Mouse (Mus musculus): ENCODE data around the gene Fbxl8. TPM values are rescaled to one million over a fixed set of nuclear protein-coding genes. Genes with fewer than 3 reads are reported as not detected.
A peak's percentile ranks its signal among the peaks of the same experiment; 100 is the strongest.
"Not testable (repeated sequence)": the region's sequence is repeated elsewhere in the genome, so short reads cannot be mapped to it uniquely, and the experiment has no call there.

Fbxl8 gene
- 0.83 and 0.96 TPM in 2 replicates for polyA plus RNA-seq (2015; fragmentation: Nextera tagmentation; extraction: Ambion mirVana)

DNA sequence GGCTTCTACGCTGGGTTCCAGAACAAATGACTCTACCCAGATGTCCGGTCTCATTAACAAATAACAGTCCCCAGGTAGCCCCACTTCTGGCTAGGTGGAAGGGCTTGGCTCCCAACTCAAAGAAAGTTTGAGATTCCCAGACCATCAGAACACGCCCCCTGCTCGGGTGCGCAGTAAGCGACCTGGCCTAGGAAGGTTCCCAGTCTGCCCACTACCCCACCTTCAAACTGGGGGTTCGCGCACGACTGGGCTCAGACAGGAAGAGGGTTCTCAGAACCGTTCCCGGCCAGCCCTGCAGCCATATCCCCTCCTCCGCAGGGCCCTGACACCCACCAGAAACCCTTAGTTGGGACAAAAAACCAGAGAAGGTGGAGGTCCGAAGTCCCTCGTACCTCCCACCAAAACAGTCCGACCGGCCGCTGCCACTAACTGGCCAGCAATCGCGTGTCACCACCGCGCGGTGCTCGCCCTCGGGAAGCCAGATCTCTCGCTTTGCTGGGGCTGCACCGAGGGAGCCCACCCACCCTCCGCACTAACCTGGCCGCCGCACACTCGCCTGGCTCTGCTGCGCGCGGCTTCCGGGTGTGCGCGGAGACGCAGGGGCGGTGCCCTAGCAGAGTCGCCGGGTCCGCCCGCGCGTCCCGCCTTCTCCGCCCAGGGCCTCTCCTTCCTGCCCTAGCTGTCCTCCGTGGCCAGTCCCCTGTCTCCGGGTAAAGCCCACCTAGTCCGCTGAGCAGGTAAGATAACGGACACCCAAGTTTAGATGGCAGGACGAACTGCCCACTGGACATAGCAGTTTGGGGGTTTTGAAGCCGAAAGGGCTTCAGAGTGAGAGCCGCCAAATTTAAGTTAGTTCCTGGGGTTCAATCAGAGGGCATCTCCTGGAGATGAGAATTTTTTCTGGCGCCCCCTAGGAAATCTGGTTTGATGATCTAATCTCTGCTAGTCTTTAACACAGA lies at the start of gene Fbxl8, which contains the start of gene Tradd:
TSS of gene Fbxl8 (plus strand) at position 625 of the 959 bp plus-strand sequence.
TSS of gene Tradd (minus strand) at position 586 of the 959 bp plus-strand sequence.
- Histone ChIP-seq H3K9me3 (ENCODE audit: control insufficient read depth, low read length) (peaks cover 5% of the 10 kb centered on the region), H3K4me3 (replicated peaks; ENCODE audit: low read length) (peak within 1 kb of the TSS; percentile 73), H3K36me3 (ENCODE audit: control insufficient read depth, insufficient read depth) (no peaks in the 10 kb centered on the region), H3K27me3 (replicated peaks; ENCODE audit: control insufficient read depth, insufficient read depth, low read length) (peaks cover 78% of the 10 kb centered on the region), H3K27ac (ENCODE audit: low read length) (no peak within 1 kb of the TSS), H3K4me1 (replicated peaks; ENCODE audit: control insufficient read depth, insufficient read depth, low read length) (peaks cover 29% of the 10 kb centered on the region), H3K4me2 (ENCODE audit: low read length) (peak within 1 kb of the TSS; percentile 89), H3K9ac (replicated peaks; ENCODE audit: low read depth, low read length) (peak within 1 kb of the TSS; percentile 73)
- under 1% methylated on average over 48 of the region's 54 CpGs for WGBS
- peak; percentile 34 for ATAC-seq

DNA sequence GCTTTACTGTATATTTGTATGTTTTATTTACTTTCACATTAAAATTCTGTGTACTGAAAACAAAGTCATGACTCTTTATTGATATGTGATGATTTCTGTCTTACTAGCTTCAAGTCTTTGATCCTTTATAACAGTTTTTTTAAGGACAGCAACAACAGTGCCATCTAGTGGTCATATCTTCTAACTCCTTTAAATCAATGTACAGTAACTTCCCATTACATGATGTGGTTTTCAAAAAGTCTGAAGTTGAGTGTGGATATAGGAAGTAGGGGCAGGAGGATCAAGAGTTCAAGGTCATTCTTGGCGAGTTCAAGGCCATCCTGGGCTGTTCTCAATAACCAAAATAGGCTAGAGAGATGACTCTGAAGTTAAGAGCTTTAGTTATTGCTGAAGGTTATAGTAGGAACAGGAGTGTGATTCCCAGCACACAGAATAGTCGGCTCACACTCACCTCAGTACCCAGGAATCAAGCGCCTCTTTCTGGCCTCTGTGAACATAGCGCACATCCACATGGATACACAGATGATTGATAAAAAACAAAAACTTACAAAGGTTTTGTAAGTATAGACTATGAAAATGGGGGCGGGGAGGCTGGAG lies 46.4 kb upstream of the Fbxl8 start:
- Histone ChIP-seq H3K27ac (ENCODE audit: low read length) (no peak overlapping the region), H3K4me2 (ENCODE audit: low read length) (no peak overlapping the region), H3K9ac (replicated peaks; ENCODE audit: low read depth, low read length) (no peak overlapping the region), H3K4me1 (replicated peaks; ENCODE audit: control insufficient read depth, insufficient read depth, low read length) (no peaks in the 10 kb centered on the region), H3K4me3 (replicated peaks; ENCODE audit: low read length) (no peak overlapping the region), H3K9me3 (ENCODE audit: control insufficient read depth, low read length) (no peaks in the 10 kb centered on the region), H3K36me3 (ENCODE audit: control insufficient read depth, insufficient read depth) (no peaks in the 10 kb centered on the region), H3K27me3 (replicated peaks; ENCODE audit: control insufficient read depth, insufficient read depth, low read length) (no peaks in the 10 kb centered on the region)
- WGBS = 83% methylated on average over 5 of the region's 5 CpGs
- peak; percentile 36; the same call in 1 of the 2 replicates for ATAC-seq

DNA sequence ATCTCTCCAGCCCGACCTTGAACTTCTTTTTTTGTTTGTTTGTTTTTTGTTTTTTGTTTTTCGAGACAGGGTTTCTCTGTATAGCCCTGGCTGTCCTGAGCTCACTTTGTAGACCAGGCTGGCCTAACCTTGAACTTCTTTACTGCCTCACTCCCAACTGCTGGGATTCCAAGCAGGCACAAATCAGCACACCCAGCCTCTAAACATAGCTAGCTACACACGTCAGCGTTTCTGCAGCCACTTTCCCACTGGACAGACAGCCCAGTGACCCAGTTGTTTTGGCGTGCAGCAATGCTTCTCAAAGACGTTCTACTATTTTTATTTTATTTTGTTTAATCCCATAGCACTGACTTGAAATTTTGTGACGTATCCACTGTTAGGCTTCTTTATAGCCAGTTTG lies 40.6 kb upstream of the Fbxl8 start:
- no peaks in the 10 kb centered on the region for H3K27me3 ChIP-seq (replicated peaks; ENCODE audit: control insufficient read depth, insufficient read depth, low read length)
- H3K4me3 ChIP-seq (replicated peaks; ENCODE audit: low read length) = no peak overlapping the region
- H3K4me2 ChIP-seq (ENCODE audit: low read length) = no peak overlapping the region
- H3K9ac ChIP-seq (replicated peaks; ENCODE audit: low read depth, low read length) = no peak overlapping the region
- H3K27ac ChIP-seq (ENCODE audit: low read length) = no peak overlapping the region
- H3K36me3 ChIP-seq (ENCODE audit: control insufficient read depth, insufficient read depth) = no peaks in the 10 kb centered on the region
- peaks cover 17% of the 10 kb centered on the region for H3K4me1 ChIP-seq (replicated peaks; ENCODE audit: control insufficient read depth, insufficient read depth, low read length)
- H3K9me3 ChIP-seq (ENCODE audit: control insufficient read depth, low read length) = no peaks in the 10 kb centered on the region
- WGBS = 79% methylated on average over 7 of the region's 7 CpGs
- no peak for ATAC-seq

DNA sequence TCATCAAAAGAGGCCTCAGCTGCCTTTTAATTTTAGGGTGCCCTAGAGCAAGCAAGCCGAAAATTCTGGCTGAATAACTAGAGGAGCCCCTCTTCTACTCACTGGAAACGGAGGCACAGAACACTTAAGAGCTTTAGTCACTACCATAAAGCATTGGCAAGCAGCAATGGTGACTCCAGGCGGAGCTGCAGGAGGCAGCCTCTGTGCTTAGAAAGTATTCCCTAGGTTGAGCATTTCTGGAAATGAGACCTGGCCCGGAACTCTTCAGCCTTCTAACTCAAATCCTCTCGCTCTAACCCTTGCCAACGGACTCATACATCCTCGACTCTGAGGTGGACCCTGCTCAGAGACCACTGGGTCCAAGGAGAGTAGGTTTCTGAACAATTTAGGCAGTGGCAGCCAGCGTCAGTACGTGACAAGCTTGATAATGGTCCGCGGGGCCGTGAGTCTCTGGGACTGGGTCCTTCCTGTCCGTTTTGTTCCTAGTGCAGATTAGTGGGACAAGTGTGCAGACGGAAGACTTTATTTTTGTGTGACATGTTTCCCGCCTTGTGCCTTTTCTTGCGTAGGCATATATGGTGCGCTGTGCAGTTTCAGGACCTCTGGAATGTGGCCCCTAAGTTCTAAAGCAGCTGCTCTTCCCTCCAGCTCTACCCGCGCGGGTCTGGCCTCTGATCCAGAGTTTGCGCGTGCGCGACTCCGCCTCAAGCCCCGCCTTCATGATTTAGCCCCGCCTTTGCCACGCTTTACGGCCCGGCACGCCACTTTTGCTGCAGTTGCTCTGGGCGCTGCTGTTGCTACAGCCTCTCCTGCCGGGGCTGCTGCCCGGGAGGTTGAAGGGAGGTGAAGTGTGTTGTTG lies 39.8 kb upstream of the Fbxl8 start, which contains the start of gene D230025D16Rik:
TSS of gene D230025D16Rik (plus strand) at position 733 of the 859 bp plus-strand sequence.
- WGBS = 1% methylated on average over 34 of the region's 34 CpGs
- H3K9ac ChIP-seq (replicated peaks; ENCODE audit: low read depth, low read length) = peak within 1 kb of the TSS; percentile 77
- peak; percentile 95 for ATAC-seq
- no peaks in the 10 kb centered on the region for H3K36me3 ChIP-seq (ENCODE audit: control insufficient read depth, insufficient read depth)
- peak within 1 kb of the TSS; percentile 39 for H3K27ac ChIP-seq (ENCODE audit: low read length)
- peak within 1 kb of the TSS; percentile 66 for H3K4me3 ChIP-seq (replicated peaks; ENCODE audit: low read length)
- no peaks in the 10 kb centered on the region for H3K9me3 ChIP-seq (ENCODE audit: control insufficient read depth, low read length)
- peaks cover 17% of the 10 kb centered on the region for H3K4me1 ChIP-seq (replicated peaks; ENCODE audit: control insufficient read depth, insufficient read depth, low read length)
- peak within 1 kb of the TSS; percentile 90 for H3K4me2 ChIP-seq (ENCODE audit: low read length)
- H3K27me3 ChIP-seq (replicated peaks; ENCODE audit: control insufficient read depth, insufficient read depth, low read length) = no peaks in the 10 kb centered on the region

DNA sequence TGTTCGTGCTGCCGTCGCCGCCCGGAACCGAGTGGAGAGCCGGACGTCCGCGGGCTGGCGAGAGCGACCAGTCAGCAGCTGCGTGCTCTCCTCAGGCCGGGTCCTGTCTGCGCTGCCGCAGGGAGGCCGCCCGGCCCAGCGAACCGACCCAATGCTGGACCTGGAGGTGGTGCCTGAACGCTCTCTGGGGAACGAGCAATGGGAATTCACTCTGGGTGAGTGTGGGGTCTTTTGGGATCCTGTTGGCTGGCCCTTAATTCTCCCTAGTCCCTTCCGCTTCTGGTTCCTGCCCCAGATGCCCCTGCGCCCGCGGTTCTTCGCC lies 39.2 kb upstream of the Fbxl8 start:
- Histone ChIP-seq H3K4me2 (ENCODE audit: low read length) (peak overlapping the region; percentile 90), H3K9me3 (ENCODE audit: control insufficient read depth, low read length) (no peaks in the 10 kb centered on the region), H3K27me3 (replicated peaks; ENCODE audit: control insufficient read depth, insufficient read depth, low read length) (no peaks in the 10 kb centered on the region), H3K36me3 (ENCODE audit: control insufficient read depth, insufficient read depth) (no peaks in the 10 kb centered on the region), H3K4me3 (replicated peaks; ENCODE audit: low read length) (peak overlapping the region; percentile 66), H3K9ac (replicated peaks; ENCODE audit: low read depth, low read length) (peak overlapping the region; percentile 77), H3K4me1 (replicated peaks; ENCODE audit: control insufficient read depth, insufficient read depth, low read length) (peaks cover 17% of the 10 kb centered on the region), H3K27ac (ENCODE audit: low read length) (peak overlapping the region; percentile 37)
- no peak; the same call in 1 of the 2 replicates for ATAC-seq
- WGBS = under 1% methylated on average over 27 of the region's 27 CpGs

DNA sequence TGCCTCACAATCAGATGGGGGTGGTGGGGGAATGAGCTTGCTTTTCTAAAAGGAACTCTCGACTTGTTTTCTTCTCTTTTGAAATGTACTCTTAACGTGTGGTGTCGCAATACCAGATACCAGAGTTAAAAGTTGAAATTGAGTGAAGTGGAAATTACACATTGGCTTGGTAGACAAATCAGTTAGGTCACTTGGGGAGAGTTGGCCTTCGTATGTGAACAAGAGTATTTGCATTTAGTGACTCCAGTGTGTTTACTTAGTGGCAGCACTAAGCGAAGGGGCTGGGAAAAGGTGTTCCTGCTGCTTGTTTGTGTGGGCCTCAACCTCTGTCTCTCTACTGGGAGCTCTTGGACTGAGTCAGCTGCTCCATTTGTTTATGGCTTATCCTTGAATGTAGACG lies 38.5 kb upstream of the Fbxl8 start:
- H3K36me3 ChIP-seq (ENCODE audit: control insufficient read depth, insufficient read depth) = no peaks in the 10 kb centered on the region
- ATAC-seq = no peak
- H3K27me3 ChIP-seq (replicated peaks; ENCODE audit: control insufficient read depth, insufficient read depth, low read length) = no peaks in the 10 kb centered on the region
- peak overlapping the region; percentile 77 for H3K9ac ChIP-seq (replicated peaks; ENCODE audit: low read depth, low read length)
- 38% methylated on average over 6 of the region's 6 CpGs for WGBS
- no peaks in the 10 kb centered on the region for H3K9me3 ChIP-seq (ENCODE audit: control insufficient read depth, low read length)
- peaks cover 17% of the 10 kb centered on the region for H3K4me1 ChIP-seq (replicated peaks; ENCODE audit: control insufficient read depth, insufficient read depth, low read length)
- H3K27ac ChIP-seq (ENCODE audit: low read length) = no peak overlapping the region
- peak overlapping the region; percentile 90 for H3K4me2 ChIP-seq (ENCODE audit: low read length)
- peak overlapping the region; percentile 66 for H3K4me3 ChIP-seq (replicated peaks; ENCODE audit: low read length)

DNA sequence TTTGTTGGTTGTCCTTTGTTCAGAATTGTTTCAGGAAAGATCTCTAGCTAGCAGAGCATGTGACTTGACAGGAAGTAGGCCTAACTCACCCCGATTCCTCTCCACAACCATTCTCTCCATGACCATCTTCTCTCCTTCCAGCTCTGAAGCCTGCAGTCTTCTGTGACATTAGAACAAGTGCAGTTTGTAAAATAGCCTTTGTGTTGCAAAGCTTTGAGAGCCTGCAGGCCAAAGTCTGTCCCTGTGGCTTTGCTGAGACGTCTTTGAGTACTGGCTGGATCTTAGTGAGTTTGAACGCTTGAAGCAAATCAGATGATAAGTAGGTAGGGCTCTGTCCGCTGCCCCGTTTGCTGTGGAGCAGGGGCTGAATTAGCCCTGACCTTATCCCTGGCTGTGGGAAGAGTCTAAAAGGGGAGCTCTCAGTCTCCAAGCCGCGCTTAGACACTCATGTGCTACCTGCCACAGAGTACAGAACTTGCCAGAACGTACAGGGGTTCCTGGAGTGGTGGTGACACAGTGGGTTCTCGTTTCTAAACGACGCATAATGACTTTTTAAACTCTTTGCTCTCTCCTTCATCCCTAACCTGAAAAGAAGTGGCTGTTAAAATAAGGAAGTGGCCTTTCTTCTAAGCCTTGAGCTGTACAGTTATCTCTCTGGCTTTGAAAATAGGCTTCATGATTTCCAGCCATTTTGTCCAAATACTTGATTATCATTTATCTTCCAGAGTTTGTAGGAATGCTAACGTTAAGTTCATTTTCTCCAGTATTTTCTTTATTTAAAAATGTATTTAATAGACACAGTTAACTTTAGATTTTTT lies 32.7 kb upstream of the Fbxl8 start:
- Histone ChIP-seq H3K9me3 (ENCODE audit: control insufficient read depth, low read length) (no peaks in the 10 kb centered on the region), H3K27me3 (replicated peaks; ENCODE audit: control insufficient read depth, insufficient read depth, low read length) (no peaks in the 10 kb centered on the region), H3K9ac (replicated peaks; ENCODE audit: low read depth, low read length) (no peak overlapping the region), H3K4me2 (ENCODE audit: low read length) (no peak overlapping the region), H3K27ac (ENCODE audit: low read length) (no peak overlapping the region), H3K4me1 (replicated peaks; ENCODE audit: control insufficient read depth, insufficient read depth, low read length) (no peaks in the 10 kb centered on the region), H3K36me3 (ENCODE audit: control insufficient read depth, insufficient read depth) (0 out of 2 replicates have a peak, but pooled peaks cover 3% of the 10 kb centered on the region), H3K4me3 (replicated peaks; ENCODE audit: low read length) (no peak overlapping the region)
- WGBS = 88% methylated on average over 12 of the region's 12 CpGs
- ATAC-seq = no peak

DNA sequence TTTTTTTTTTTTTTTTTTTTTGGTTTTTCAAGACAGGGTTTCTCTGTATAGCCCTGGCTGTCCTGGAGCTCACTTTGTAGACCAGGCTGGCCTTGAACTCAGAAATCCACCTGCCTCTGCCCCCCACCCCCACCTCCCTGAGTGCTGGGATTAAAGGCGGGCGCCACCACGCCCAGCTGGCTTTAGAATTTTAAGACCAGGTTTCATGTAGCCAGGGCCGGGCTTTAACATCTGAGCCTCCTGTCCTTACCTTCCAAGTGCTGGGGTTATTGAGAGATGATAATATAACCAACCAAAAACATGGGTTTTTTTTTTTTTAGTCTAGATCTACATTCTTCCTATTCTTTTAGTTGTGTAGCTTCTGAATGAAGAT lies 32.1 kb upstream of the Fbxl8 start:
- H3K36me3 ChIP-seq (ENCODE audit: control insufficient read depth, insufficient read depth) = not testable (repeated sequence)

More for the DNA sequence above, 32.1 kb upstream of the Fbxl8 start:
- not testable (repeated sequence) for H3K4me3 ChIP-seq (replicated peaks; ENCODE audit: low read length); H3K4me1 ChIP-seq (replicated peaks; ENCODE audit: control insufficient read depth, insufficient read depth, low read length); H3K4me2 ChIP-seq (ENCODE audit: low read length); H3K27me3 ChIP-seq (replicated peaks; ENCODE audit: control insufficient read depth, insufficient read depth, low read length); H3K9me3 ChIP-seq (ENCODE audit: control insufficient read depth, low read length); ATAC-seq; H3K27ac ChIP-seq (ENCODE audit: low read length); H3K9ac ChIP-seq (replicated peaks; ENCODE audit: low read depth, low read length)
- WGBS = 95% methylated on average over 4 of the region's 4 CpGs

Measured in forebrain, embryonic 16.5 days (tissue).